Mouse (Mus musculus): Measurements from ENCODE around the gene Zfp653. TPM values are rescaled to one million over a fixed set of nuclear protein-coding genes. Genes with fewer than 3 reads are reported as not detected.

The Zfp653 gene
- polyA plus RNA-seq (2015; fragmentation: Nextera tagmentation; extraction: Ambion mirVana), result 8.5 and 11.3 TPM in 2 replicates

- ATAC-seq (replicated peaks; ENCODE audit: insufficient number of reproducible peaks, insufficient read depth, low FRiP score, low read depth), result peak; percentile 96
- whole genome bisulfite sequencing, result under 1% methylated on average over 84 of the region's 87 CpGs
- H3K9ac ChIP-seq, result peak within 1 kb of the TSS; percentile 91
- H3K27me3 ChIP-seq, result no peaks in the 10 kb centered on the region
- peaks cover 21% of the 10 kb centered on the region; the same call in 1 of the 2 replicates for H3K36me3 ChIP-seq
- no peaks in the 10 kb centered on the region for H3K9me3 ChIP-seq (replicated peaks)
- peak within 1 kb of the TSS; percentile 90 for H3K4me3 ChIP-seq
- peak within 1 kb of the TSS; percentile 70 for H3K4me2 ChIP-seq
- peak within 1 kb of the TSS; percentile 100 for H3K27ac ChIP-seq
- peaks cover 17% of the 10 kb centered on the region for H3K4me1 ChIP-seq (replicated peaks)
These were observed at the start of gene Zfp653, which contains the start of gene Gm49318 for GRCm38 (mm10) chr9:22070791-22071573. Zfp653 (minus strand) TSS chr9:22071376. Gm49318 (minus strand) TSS chr9:22071259.

GRCm38 (mm10) chr9:22119543-22119942 lies 48.4 kb upstream of the Zfp653 start:
- no peak overlapping the region for H3K9ac ChIP-seq
- no peak for ATAC-seq (replicated peaks; ENCODE audit: insufficient number of reproducible peaks, insufficient read depth, low FRiP score, low read depth)
- H3K36me3 ChIP-seq, result no peaks in the 10 kb centered on the region
- no peak overlapping the region for H3K4me2 ChIP-seq
- no peak overlapping the region for H3K27ac ChIP-seq
- peaks cover 18% of the 10 kb centered on the region for H3K4me1 ChIP-seq (replicated peaks)
- H3K4me3 ChIP-seq, result no peak overlapping the region
- 90% methylated on average over 4 of the region's 4 CpGs for WGBS
- H3K9me3 ChIP-seq (replicated peaks), result no peaks in the 10 kb centered on the region
- H3K27me3 ChIP-seq, result no peaks in the 10 kb centered on the region

GRCm38 (mm10) chr9:22117754-22118456 lies 46.7 kb upstream of the Zfp653 start:
- H3K27ac ChIP-seq, result no peak overlapping the region; the same call in 1 of the 2 replicates

DNA sequence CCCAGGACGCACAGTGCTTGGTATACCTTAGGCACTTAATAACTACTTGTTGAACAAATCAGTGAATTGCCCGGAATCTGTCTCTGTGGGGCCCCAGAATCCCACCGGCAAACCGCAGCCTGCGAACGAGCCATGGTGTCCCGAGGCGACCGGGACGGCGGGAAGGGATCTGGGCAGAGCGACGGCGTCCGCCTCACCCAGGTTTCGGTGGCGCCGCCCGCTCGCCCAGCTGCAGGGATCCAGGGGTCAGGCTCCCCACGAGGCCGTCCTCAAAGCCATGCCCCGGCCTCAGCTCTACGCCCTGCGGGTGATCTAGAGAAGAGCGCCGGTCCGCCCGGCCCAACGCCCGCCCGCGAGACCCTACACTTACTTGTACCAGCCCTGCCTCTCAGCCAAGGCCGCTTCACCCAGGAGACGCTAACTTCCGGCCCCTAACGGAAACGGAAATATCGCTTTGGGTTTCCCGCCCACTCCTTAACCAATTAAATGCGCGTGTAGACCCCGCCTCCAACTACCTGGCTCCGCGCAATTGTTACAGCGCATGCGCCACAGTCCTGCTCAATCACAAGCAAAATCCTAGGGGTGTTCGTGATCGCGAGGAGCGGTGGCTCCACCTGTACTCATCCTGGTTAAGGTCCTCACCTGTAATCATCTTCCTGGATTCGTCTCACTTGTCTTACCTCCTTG lies 45.7 kb upstream of the Zfp653 start, which contains the start of gene Elof1:
Gene Elof1, minus strand, starts transcription at position 433 of the 687 bp plus-strand sequence.
- H3K27me3 ChIP-seq, result no peaks in the 10 kb centered on the region
- under 1% methylated on average over 52 of the region's 52 CpGs for WGBS
- H3K4me1 ChIP-seq (replicated peaks), result peaks cover 18% of the 10 kb centered on the region
- H3K4me2 ChIP-seq, result peak within 1 kb of the TSS; percentile 87
- no peaks in the 10 kb centered on the region for H3K9me3 ChIP-seq (replicated peaks)
- H3K9ac ChIP-seq, result peak within 1 kb of the TSS; percentile 90
- H3K36me3 ChIP-seq, result peaks cover 19% of the 10 kb centered on the region
- H3K4me3 ChIP-seq, result peak within 1 kb of the TSS; percentile 95
- H3K27ac ChIP-seq, result peak within 1 kb of the TSS; percentile 69
- ATAC-seq (replicated peaks; ENCODE audit: insufficient number of reproducible peaks, insufficient read depth, low FRiP score, low read depth), result peak; percentile 91

More at GRCm38 (mm10) chr9:22117754-22118456, 46.7 kb upstream of the Zfp653 start:
- Histone ChIP-seq H3K9me3 (replicated peaks) (no peaks in the 10 kb centered on the region), H3K27me3 (no peaks in the 10 kb centered on the region), H3K36me3 (peaks cover 9% of the 10 kb centered on the region), H3K4me1 (replicated peaks) (peaks cover 18% of the 10 kb centered on the region), H3K4me3 (peak overlapping the region; percentile 95), H3K9ac (peak overlapping the region; percentile 55; the same call in 1 of the 2 replicates), H3K4me2 (peak overlapping the region; percentile 87)
- 35% methylated on average over 10 of the region's 10 CpGs for WGBS
- ATAC-seq (replicated peaks; ENCODE audit: insufficient number of reproducible peaks, insufficient read depth, low FRiP score, low read depth), result no peak

- peaks cover 18% of the 10 kb centered on the region for H3K4me1 ChIP-seq (replicated peaks)
- no peak overlapping the region for H3K27ac ChIP-seq
- peak overlapping the region; percentile 95 for H3K4me3 ChIP-seq
- H3K27me3 ChIP-seq, result no peaks in the 10 kb centered on the region
- H3K4me2 ChIP-seq, result peak overlapping the region; percentile 87
- H3K9me3 ChIP-seq (replicated peaks), result no peaks in the 10 kb centered on the region
- H3K36me3 ChIP-seq, result peaks cover 24% of the 10 kb centered on the region
- ATAC-seq (replicated peaks; ENCODE audit: insufficient number of reproducible peaks, insufficient read depth, low FRiP score, low read depth), result no peak
- peak overlapping the region; percentile 90 for H3K9ac ChIP-seq
- WGBS, result 24% methylated on average over 15 of the region's 15 CpGs
These were observed 44.9 kb upstream of the Zfp653 start for GRCm38 (mm10) chr9:22116086-22116485.

DNA sequence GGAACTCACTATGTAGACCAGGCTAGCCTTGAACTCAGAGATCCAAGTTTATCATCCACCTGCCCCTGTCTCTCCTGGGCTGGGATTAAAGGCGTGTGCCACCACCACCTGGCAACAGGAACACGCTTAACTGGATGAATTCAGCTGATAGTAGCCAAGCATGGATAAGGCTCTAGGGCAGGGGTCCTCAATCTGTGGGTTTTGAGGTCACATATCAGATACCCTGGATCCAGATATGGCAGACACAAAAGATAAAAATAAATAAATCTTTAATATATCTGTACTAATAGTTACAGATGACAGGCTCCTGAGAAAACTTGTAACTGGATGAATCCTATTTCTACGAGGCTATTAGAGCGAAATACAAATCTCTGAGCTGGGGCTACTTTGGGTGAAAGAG lies 44.5 kb upstream of the Zfp653 start:
- ATAC-seq (replicated peaks; ENCODE audit: insufficient number of reproducible peaks, insufficient read depth, low FRiP score, low read depth), result no peak
- Histone ChIP-seq H3K4me2 (peak overlapping the region; percentile 87), H3K4me1 (replicated peaks) (peaks cover 18% of the 10 kb centered on the region), H3K4me3 (peak overlapping the region; percentile 95), H3K36me3 (peaks cover 24% of the 10 kb centered on the region), H3K9me3 (replicated peaks) (no peaks in the 10 kb centered on the region), H3K9ac (no peak overlapping the region), H3K27me3 (no peaks in the 10 kb centered on the region), H3K27ac (no peak overlapping the region)
- WGBS, result 86% methylated on average over 4 of the region's 4 CpGs

- Histone ChIP-seq H3K4me2 (no peak overlapping the region), H3K27ac (no peak overlapping the region), H3K9me3 (replicated peaks) (no peaks in the 10 kb centered on the region), H3K9ac (no peak overlapping the region), H3K36me3 (peaks cover 33% of the 10 kb centered on the region), H3K4me1 (replicated peaks) (no peaks in the 10 kb centered on the region), H3K4me3 (no peak overlapping the region), H3K27me3 (no peaks in the 10 kb centered on the region)
- no peak for ATAC-seq (replicated peaks; ENCODE audit: insufficient number of reproducible peaks, insufficient read depth, low FRiP score, low read depth)
- WGBS, result 86% methylated on average over 9 of the region's 9 CpGs
These were observed 37.0 kb upstream of the Zfp653 start for GRCm38 (mm10) chr9:22108194-22108593.

- peak overlapping the region; percentile 61 for H3K4me2 ChIP-seq
- peaks cover 24% of the 10 kb centered on the region for H3K4me1 ChIP-seq (replicated peaks)
- H3K27me3 ChIP-seq, result peaks cover 11% of the 10 kb centered on the region; the same call in 1 of the 2 replicates
- peak overlapping the region; percentile 37 for H3K4me3 ChIP-seq
- 0 out of 2 replicates have a peak, but pooled peaks cover 5% of the 10 kb centered on the region for H3K36me3 ChIP-seq
- 2% methylated on average over 18 of the region's 18 CpGs for WGBS
- no peaks in the 10 kb centered on the region for H3K9me3 ChIP-seq (replicated peaks)
- peak; percentile 74 for ATAC-seq (replicated peaks; ENCODE audit: insufficient number of reproducible peaks, insufficient read depth, low FRiP score, low read depth)
- H3K9ac ChIP-seq, result peak overlapping the region; percentile 49
- H3K27ac ChIP-seq, result peak overlapping the region; percentile 70
These were observed 28.7 kb upstream of the Zfp653 start for GRCm38 (mm10) chr9:22099922-22100321.

- ATAC-seq (replicated peaks; ENCODE audit: insufficient number of reproducible peaks, insufficient read depth, low FRiP score, low read depth), result peak; percentile 21; the same call in 1 of the 2 replicates
- WGBS, result 3% methylated on average over 14 of the region's 14 CpGs
- peak within 1 kb of the TSS; percentile 49 for H3K9ac ChIP-seq
- H3K4me2 ChIP-seq, result peak within 1 kb of the TSS; percentile 61
- peaks cover 24% of the 10 kb centered on the region for H3K4me1 ChIP-seq (replicated peaks)
- 0 out of 2 replicates have a peak, but pooled peaks cover 5% of the 10 kb centered on the region for H3K36me3 ChIP-seq
- peak within 1 kb of the TSS; percentile 37 for H3K4me3 ChIP-seq
- peaks cover 11% of the 10 kb centered on the region; the same call in 1 of the 2 replicates for H3K27me3 ChIP-seq
- peak within 1 kb of the TSS; percentile 70 for H3K27ac ChIP-seq
- H3K9me3 ChIP-seq (replicated peaks), result no peaks in the 10 kb centered on the region
These were observed 28.0 kb upstream of the Zfp653 start, which contains the start of gene Cnn1 for GRCm38 (mm10) chr9:22098993-22099696. Cnn1 (plus strand) TSS chr9:22099216.

DNA sequence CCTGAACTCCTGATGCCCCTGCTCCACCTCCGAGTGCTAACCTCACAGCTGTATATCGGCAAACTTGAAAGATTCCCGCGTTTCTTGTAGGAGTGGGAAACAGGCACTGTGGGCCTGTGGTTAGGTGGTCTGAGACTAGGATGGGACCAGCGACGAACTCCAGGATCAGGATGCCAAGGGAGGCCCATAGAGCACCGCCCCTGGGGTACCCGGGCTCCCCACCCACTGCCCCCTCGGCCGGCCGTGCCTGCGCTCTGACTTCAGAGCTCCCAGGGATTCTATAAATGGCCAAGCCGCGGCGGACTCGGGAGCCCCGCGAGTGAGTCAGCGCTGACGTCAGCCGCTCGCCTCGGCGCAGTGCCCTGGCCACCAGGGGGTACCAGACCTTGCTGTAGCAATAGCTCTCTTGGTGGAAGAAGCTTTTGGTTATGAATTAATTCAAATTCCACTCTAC lies 24.7 kb upstream of the Zfp653 start:
- H3K4me2 ChIP-seq, result peak overlapping the region; percentile 72
- WGBS, result under 1% methylated on average over 24 of the region's 24 CpGs
- peaks cover 11% of the 10 kb centered on the region; the same call in 1 of the 2 replicates for H3K27me3 ChIP-seq
- H3K4me3 ChIP-seq, result peak overlapping the region; percentile 46
- peak overlapping the region; percentile 58 for H3K9ac ChIP-seq
- ATAC-seq (replicated peaks; ENCODE audit: insufficient number of reproducible peaks, insufficient read depth, low FRiP score, low read depth), result peak; percentile 68
- peaks cover 19% of the 10 kb centered on the region for H3K4me1 ChIP-seq (replicated peaks)
- H3K9me3 ChIP-seq (replicated peaks), result no peaks in the 10 kb centered on the region
- H3K27ac ChIP-seq, result peak overlapping the region; percentile 46; the same call in 1 of the 2 replicates
- no peaks in the 10 kb centered on the region for H3K36me3 ChIP-seq

Data from heart, embryonic 15.5 days (tissue).